Mouse (Mus musculus) erythroblast, adult 5-6 weeks (primary cell): ENCODE results near the gene Pdxdc1. TPM values are rescaled to one million over a fixed set of nuclear protein-coding genes. Genes with fewer than 3 reads are reported as not detected.
"Not testable (repeated sequence)": the region's sequence is repeated elsewhere in the genome, so short reads cannot be mapped to it uniquely, and the experiment has no call there.

ENCODE experiments used
- ATAC-seq: replicated peaks from 2 replicates; pipeline ENCODE4 v1.8.0; 2016; ENCODE audit warnings: moderate number of reproducible peaks, mild to moderate bottlenecking, moderate TSS enrichment, inconsistent platforms; ENCODE audit not compliant: poor library complexity, low FRiP score, severe bottlenecking
- total RNA-seq, 2 experiments: library from RNA; stranded (forward) in 1 of 2; stranded (reverse) in 1 of 2; fragments of 150-400 nt in 1 of 2; fragments of 200-764, 138-1000 nt in 1 of 2; gene quantifications; 2 replicates each; pipeline versions ENCODE4 v1.2.3 to v1.2.4; 2015 to 2017; ENCODE audit warnings: low replicate concordance in 2 of 2

Gene Pdxdc1
- total RNA-seq, 2 experiments from 2014 or later, result 13.8 to 20.0 TPM

DNA sequence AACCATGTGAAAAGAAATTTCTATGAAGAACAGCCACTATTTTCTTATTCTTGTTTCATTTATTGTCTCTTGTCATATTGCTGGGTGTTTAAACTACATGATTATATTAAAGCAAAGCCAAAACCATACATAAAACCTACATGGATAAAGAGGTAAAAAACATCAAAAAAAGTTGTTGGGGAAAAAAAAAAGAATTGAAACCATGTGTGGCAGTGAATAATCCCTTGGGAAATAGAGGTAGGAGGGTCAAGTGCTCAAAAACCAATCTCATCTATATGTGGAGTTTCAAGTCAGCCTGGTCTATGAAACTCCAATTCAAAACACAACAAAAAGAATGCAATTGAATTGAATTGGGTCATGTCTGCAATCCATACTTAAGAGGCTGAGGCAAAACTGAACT lies 10.1 kb downstream of the Pdxdc1 start:
- ATAC-seq, result no peak

GRCm38 (mm10) chr16:13890449-13890848 lies 12.5 kb downstream of the Pdxdc1 start:
- no peak for ATAC-seq

- ATAC-seq, result no peak
Observed at GRCm38 (mm10) chr16:13883094-13883774, 19.7 kb downstream of the Pdxdc1 start.

- ATAC-seq, result no peak
Observed at GRCm38 (mm10) chr16:13875483-13875882, 27.4 kb downstream of the Pdxdc1 start.

DNA sequence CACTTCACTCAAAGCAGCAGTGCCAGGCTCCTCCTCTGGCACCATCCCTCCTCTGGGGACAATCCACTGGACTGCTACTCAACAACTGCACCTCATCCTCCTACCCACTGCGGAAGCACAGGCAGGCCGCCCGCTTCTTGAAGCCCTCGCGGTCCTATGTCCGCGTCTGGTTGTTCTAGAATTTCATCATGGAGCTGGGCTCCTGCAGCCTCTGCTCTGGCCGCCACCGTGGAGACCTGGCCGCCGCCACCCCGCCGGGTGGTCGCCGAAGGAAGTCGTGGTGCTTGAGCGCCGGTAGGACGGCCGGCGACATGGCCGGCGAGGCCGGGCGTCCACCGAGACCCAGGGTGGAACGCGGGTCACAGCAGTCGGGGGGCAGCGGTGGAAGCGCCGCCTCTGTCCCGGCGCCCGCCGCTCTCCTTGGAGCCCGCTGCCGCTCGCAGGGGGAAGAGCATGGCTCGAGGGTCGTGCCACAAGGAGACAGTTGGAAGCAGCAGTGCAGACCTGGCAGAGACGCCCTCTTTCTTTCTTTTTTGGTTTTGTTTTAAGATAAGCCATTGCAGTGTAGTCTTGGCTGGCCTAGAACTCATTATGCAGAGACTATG lies 34.9 kb downstream of the Pdxdc1 start:
- ATAC-seq, result no peak

- ATAC-seq, result not testable (repeated sequence)
Observed at GRCm38 (mm10) chr16:13867406-13867805, 35.5 kb downstream of the Pdxdc1 start.

DNA sequence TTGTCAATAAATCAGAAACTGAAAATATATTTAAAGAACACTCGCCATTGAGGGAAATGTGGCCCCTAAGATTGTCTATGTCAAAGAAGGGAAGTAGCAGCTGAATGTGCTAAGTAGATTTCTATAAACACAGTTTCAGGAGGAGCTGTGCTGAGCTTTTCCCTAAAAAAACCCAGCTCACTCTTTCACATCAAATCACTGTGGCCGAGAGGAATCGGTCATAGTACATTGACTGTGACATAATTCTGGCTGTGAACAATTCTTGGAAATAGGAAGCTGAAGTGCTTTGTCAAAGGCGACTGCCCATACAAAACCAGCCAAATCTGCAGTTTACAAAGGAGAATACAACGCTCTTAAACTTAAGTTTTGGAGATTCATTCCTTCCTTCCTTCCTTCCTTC lies 36.3 kb downstream of the Pdxdc1 start:
- no peak for ATAC-seq

DNA sequence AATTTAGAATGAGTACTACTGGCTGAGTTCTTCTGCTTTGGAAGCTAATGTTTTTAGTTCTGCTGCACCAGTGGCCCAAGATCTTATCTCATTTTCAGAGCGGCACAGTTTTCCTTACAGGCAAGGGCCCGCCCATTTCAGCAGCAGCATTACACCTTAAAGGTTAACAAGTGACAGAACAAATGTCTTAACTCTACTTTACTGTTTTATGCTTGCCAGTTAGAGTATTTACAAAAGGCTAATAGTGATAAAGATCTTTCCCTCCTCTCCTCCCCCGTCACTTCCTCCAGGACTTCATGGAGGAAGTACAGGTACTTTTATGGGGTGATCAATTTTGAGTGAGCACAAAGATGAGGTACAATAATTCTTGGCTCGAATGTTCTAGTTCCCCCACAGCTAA lies 36.9 kb downstream of the Pdxdc1 start:
- ATAC-seq, result no peak

GRCm38 (mm10) chr16:13853886-13854285 lies 49.0 kb downstream of the Pdxdc1 start:
- no peak for ATAC-seq

- no peak for ATAC-seq
Observed at GRCm38 (mm10) chr16:13851446-13851845, 51.5 kb downstream of the Pdxdc1 start.

GRCm38 (mm10) chr16:13848310-13848709 lies 54.6 kb downstream of the Pdxdc1 start:
- no peak for ATAC-seq

GRCm38 (mm10) chr16:13846675-13847074 lies 56.3 kb downstream of the Pdxdc1 start:
- no peak for ATAC-seq

- no peak for ATAC-seq
Observed at GRCm38 (mm10) chr16:13845031-13845430, 57.9 kb downstream of the Pdxdc1 start.

DNA sequence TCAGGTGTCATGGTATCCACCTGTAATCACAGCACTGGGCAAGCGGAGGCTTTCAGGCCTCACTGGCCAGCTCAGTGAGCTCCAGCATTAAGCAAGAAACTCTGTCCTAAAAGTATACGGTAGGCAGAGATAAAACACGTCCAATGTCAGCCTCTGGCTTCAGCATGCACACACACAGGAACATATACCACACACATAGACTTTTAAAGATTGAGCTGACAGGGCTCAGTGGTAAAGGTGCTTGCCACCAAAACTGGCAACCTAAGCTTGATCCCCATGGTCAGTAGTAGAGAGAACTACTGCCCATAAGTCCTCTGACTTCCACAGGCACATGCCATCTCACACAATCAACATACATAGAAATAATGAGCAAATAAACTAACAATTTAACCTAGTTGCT lies 62.0 kb downstream of the Pdxdc1 start:
- no peak for ATAC-seq

DNA sequence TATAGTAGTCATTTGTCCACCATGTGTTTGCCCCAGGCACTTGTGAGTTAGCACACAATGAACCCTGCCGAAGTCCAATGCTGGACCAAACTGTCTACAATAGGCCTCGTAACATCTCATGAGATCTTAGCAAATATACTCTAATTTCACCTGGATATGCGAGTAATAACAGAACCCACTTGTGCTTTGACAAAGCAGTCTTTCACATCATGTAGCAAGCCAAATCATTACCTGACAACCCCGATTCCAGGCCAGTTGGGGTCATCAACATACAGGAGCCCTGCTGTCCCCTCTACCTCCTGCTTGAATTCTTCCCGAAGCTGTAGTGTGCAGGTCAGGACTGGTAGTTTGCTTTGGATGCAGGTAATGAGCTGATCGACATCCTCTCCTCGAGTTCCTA lies 62.9 kb downstream of the Pdxdc1 start:
- no peak for ATAC-seq

DNA sequence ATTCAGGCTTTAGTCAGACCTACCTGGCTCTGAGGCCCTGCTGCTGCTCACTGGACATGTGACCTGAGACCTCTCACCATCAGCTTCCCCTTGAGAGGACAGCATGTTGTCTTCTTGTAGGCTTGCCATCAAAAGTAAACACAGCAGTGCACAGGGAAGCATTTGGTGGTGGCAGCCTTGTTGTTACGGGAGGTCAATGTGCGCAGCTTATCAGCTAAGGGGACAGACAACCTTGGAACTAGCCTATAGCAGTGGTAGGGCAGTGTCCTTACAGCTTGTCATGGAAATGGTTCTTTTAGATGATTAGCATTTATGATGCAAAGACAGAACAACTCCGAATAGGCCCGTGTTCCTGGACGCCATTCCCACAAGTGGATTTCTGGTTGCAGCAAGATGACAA lies 68.5 kb downstream of the Pdxdc1 start:
- ATAC-seq, result no peak

GRCm38 (mm10) chr16:13831606-13832005 lies 71.3 kb downstream of the Pdxdc1 start:
- ATAC-seq, result no peak

DNA sequence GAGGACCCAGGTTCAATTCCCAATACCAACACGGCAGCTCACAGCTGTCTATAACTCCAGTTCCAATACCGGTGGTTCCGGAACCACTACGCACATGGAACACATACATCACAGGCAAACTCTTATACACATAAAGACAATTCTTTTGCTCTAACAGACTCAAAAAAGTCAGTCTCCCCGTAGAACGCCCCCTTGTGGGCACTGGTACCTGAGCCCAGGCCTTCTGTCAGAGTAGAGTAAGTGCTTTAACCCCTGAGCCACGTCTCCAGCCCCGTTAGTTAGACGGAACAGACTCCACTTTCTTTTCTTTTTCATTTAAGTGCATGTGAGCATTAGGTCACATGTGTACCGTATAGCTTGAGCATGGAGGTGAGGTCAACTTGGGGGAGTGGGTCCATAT lies 72.5 kb downstream of the Pdxdc1 start:
- no peak for ATAC-seq

DNA sequence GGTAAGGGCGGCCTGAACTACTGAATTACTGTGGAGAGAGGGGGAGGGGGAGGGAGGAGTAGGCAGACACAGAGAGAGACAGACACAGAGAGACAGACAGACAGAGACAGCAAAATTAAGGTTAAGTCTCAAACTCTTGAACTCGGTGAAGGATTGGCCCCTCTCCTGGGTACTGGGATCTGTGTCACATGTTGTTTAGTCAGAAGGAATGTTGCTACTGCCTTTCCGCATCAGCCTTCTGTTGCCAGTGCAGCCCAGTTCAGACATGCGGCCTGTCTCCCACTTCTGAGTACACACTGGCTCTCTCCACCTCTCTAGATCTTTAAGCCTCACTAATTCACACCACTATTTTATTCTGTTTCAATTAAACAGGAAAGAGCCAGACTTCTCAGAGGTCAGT lies 76.4 kb downstream of the Pdxdc1 start:
- ATAC-seq, result no peak

GRCm38 (mm10) chr16:13825781-13826490 lies 77.0 kb downstream of the Pdxdc1 start:
- no peak for ATAC-seq

DNA sequence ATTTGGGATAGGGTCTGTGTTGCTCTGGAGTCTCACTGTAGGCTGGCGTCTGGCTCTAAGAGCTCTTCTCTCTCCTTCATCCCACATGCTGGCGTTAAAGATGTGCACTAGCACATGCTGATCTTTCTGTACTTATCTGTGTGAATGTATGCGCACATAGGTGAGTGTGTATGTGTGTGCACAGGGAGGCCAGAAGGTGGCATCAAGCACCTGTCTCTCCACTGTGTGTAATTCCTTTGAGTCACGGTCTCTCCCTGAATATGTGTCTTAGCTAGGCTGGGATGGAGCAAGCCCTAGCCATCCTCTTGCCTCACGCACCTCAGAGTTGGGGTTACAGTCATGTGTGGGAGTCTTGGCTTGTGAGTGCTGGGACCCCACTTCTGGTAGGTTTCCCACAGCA lies 82.2 kb downstream of the Pdxdc1 start:
- ATAC-seq, result no peak
